Mouse (Mus musculus) ES-E14 (cell line): ENCODE results near the gene Qrsl1.

Experiments
- CHD2 ChIP-seq: IDR thresholded peaks from 2 replicates; pipeline ENCODE4 v1.6.1; 2014; ENCODE audit warnings: mild to moderate bottlenecking, low read depth, low read length, inconsistent platforms
- HCFC1 ChIP-seq: IDR thresholded peaks from 2 replicates; pipeline ENCODE4 v1.6.1; 2012; ENCODE audit warnings: low read length, inconsistent platforms, borderline replicate concordance; ENCODE audit not compliant: insufficient read depth
- MAFK ChIP-seq: IDR thresholded peaks from 2 replicates; pipeline ENCODE4 v1.6.1; 2014; ENCODE audit warnings: mild to moderate bottlenecking, low read depth, low read length, inconsistent platforms; ENCODE audit not compliant: insufficient read depth
- ZC3H11A ChIP-seq: IDR thresholded peaks from 2 replicates; pipeline ENCODE4 v1.6.1; 2012; ENCODE audit warnings: low read depth, mild to moderate bottlenecking, inconsistent platforms, low read length, borderline replicate concordance
- ZNF384 ChIP-seq: IDR thresholded peaks from 2 replicates; pipeline ENCODE4 v1.6.1; 2012; ENCODE audit warnings: low read depth, low read length, inconsistent platforms

- no peak for TF ChIP-seq CHD2
- peak; percentile 72; the same call in 1 of the 2 replicates for TF ChIP-seq MAFK
- no peak for TF ChIP-seq ZNF384
- no peak for TF ChIP-seq ZC3H11A
- no peak for TF ChIP-seq HCFC1
Observed at GRCm38 (mm10) chr10:43845442-43845841, 56.1 kb downstream of the Qrsl1 start.
